Comparison of ENCODE assay signal across 8 mouse cellular contexts in genomic region chr6:87002521-87003055, GRCm38 (mm10). TPM values are rescaled to one million over a fixed set of nuclear protein-coding genes. Genes with fewer than 3 reads are reported as not detected.
A peak's percentile ranks its signal among the peaks of the same experiment; 100 is the strongest.
DNase-seq lines count a peak whose midpoint lies in the region; ATAC-seq lines count a peak whose summit lies in the region.

No protein-coding gene starts in this region.

- H3K9ac ChIP-seq in heart, embryonic 13.5 days, result peak overlapping the region; percentile 44; the same call in 1 of the 2 replicates
- no peak overlapping the region for H3K9ac ChIP-seq in liver, embryonic 16.5 days (ENCODE audit: low read depth, low read length)

- no peaks in the 10 kb centered on the region for H3K9me3 ChIP-seq in heart, embryonic 13.5 days
- no peaks in the 10 kb centered on the region for H3K9me3 ChIP-seq in liver, embryonic 16.5 days (replicated peaks; ENCODE audit: control insufficient read depth, low read length)

- no peak overlapping the region for H3K4me2 ChIP-seq in heart, embryonic 13.5 days
- H3K4me2 ChIP-seq in liver, embryonic 16.5 days (ENCODE audit: low read depth, low read length), result no peak overlapping the region

- no peaks in the 10 kb centered on the region for H3K27me3 ChIP-seq in heart, embryonic 13.5 days (replicated peaks)
- no peaks in the 10 kb centered on the region for H3K27me3 ChIP-seq in liver, embryonic 16.5 days (ENCODE audit: control insufficient read depth, insufficient read depth, low read depth, low read length)

- no peak overlapping the region for H3K4me3 ChIP-seq in heart, embryonic 13.5 days
- no peak overlapping the region for H3K4me3 ChIP-seq in liver, embryonic 16.5 days (ENCODE audit: low read depth, low read length)

- 38% methylated on average over 8 of the region's 8 CpGs for WGBS in heart, embryonic 13.5 days
- 36% methylated on average over 8 of the region's 8 CpGs for WGBS in liver, embryonic 16.5 days (ENCODE audit: insufficient replicate concordance)

- peak; percentile 65 to 75 for DNase-seq in CD8-positive naive resting alpha-beta T cell, adult 2 months (ENCODE audit: low read depth in 2 of 2, low spot score in 2 of 2)
- DNase-seq in brain, adult 2 months (ENCODE audit: low read depth, low spot score), result peak; percentile 93
- DNase-seq in kidney, postnatal 14 days, result peak; percentile 91
- DNase-seq in testis, postnatal 14 days (ENCODE audit: low spot score), result peak; percentile 64

- peaks cover 30% of the 10 kb centered on the region for H3K36me3 ChIP-seq in heart, embryonic 13.5 days
- H3K36me3 ChIP-seq in liver, embryonic 16.5 days (ENCODE audit: control insufficient read depth, insufficient read depth), result peaks cover under 1% of the 10 kb centered on the region; the same call in 1 of the 2 replicates

- H3K4me1 ChIP-seq in heart, embryonic 13.5 days, result peaks cover 13% of the 10 kb centered on the region
- peaks cover 3% of the 10 kb centered on the region for H3K4me1 ChIP-seq in liver, embryonic 16.5 days (ENCODE audit: control insufficient read depth, low read depth, low read length)

- peak; percentile 85 for ATAC-seq in erythroblast, adult 5-6 weeks (replicated peaks; ENCODE audit: low FRiP score, poor library complexity, severe bottlenecking)
- no peak; the same call in 1 of the 2 replicates for ATAC-seq in heart, embryonic 13.5 days (ENCODE audit: extremely low read depth, insufficient number of reproducible peaks, low FRiP score, low TSS enrichment)
- peak; percentile 53; the same call in 1 of the 2 replicates for ATAC-seq in liver, embryonic 16.5 days (ENCODE audit: low read depth)
- peak; percentile 85 for ATAC-seq in neutrophil, adult 5-6 weeks (ENCODE audit: extremely low read depth, insufficient number of reproducible peaks, low FRiP score, poor library complexity, severe bottlenecking)

- peak overlapping the region; percentile 69 for H3K27ac ChIP-seq in heart, embryonic 13.5 days (replicated peaks)
- no peak overlapping the region for H3K27ac ChIP-seq in liver, embryonic 16.5 days (ENCODE audit: low read length)

RNA-seq across cellular contexts. Expression of gene Nfu1, which starts 6.4 kb away (rescaled TPM):
- 16.5 and 18.8 TPM in 2 replicates for total RNA-seq in erythroblast, adult 5-6 weeks (2015; ENCODE audit: low replicate concordance)
- 15.8 and 25.9 TPM in 2 replicates for total RNA-seq in erythroblast, adult 5-6 weeks (2017; ENCODE audit: low replicate concordance)
- 88.8 and 105 TPM in 2 replicates for polyA plus RNA-seq in heart, embryonic 13.5 days (2015; fragmentation: Nextera tagmentation; extraction: Ambion mirVana)
- polyA plus RNA-seq in liver, embryonic 16.5 days (2015; fragmentation: Nextera tagmentation; extraction: Ambion mirVana), result 40.9 and 44.0 TPM in 2 replicates
- 44.0 and 47.8 TPM in 2 replicates for total RNA-seq in neutrophil, adult 5-6 weeks (2017)

RNA-seq across cellular contexts. Expression of gene Gfpt1, which starts 40.1 kb away (rescaled TPM):
- total RNA-seq in erythroblast, adult 5-6 weeks (2015; ENCODE audit: low replicate concordance), result 5.9 and 7.9 TPM in 2 replicates
- 5.9 and 6.4 TPM in 2 replicates for total RNA-seq in erythroblast, adult 5-6 weeks (2017; ENCODE audit: low replicate concordance)
- 11.7 and 12.1 TPM in 2 replicates for polyA plus RNA-seq in heart, embryonic 13.5 days (2015; fragmentation: Nextera tagmentation; extraction: Ambion mirVana)
- polyA plus RNA-seq in liver, embryonic 16.5 days (2015; fragmentation: Nextera tagmentation; extraction: Ambion mirVana), result 6.2 and 6.7 TPM in 2 replicates
- total RNA-seq in neutrophil, adult 5-6 weeks (2017), result 24.4 and 24.9 TPM in 2 replicates
